Mouse (Mus musculus): ENCODE measurements at regions not wholly inside any gene's neighbourhood (a gene's known extent, or its start where the extent isn't known, plus 50 kb on each side); places are given as distances from the start of the nearest gene placed in this dataset.

DNA sequence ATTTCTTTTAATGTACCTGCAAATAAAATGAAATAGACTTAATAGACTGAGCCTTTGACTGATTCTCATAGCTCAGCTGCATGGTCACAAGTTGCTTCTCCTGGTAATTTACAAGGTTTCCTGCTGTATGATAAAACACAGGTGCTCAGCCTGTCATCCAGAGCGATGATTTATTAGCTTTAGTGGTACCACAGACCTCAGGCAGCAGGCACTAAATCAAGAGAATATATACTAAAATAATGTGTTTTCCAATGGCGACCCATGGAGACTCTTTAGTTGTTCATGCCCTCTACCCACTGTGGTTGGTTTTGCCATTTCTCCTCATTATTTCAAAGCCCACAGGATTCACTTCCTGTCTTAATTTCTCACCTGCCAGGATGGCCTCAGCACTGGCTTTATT lies 207.0 kb downstream of the D3Ertd751e start:
- TF ChIP-seq EP300 (IDR thresholded peaks at IDR 0.05; ENCODE audit: low read depth) (no peak), CTCF (IDR thresholded peaks at IDR 0.05; ENCODE audit: low read depth) (no peak)
- H3K4me3 ChIP-seq (ENCODE audit: insufficient read depth in 1 of 2, low read depth in 2 of 2, low read length in 2 of 2), result no peak overlapping the region
- WGBS (ENCODE audit: insufficient replicate concordance), result 50% methylated on average over 2 of the region's 2 CpGs
- no peaks in the 10 kb centered on the region for H3K9me3 ChIP-seq (ENCODE audit: control insufficient read depth, low read length)
- no peak overlapping the region for H3K4me2 ChIP-seq (ENCODE audit: low read depth)
- H3K36me3 ChIP-seq (replicated peaks; ENCODE audit: control insufficient read depth, insufficient read depth, low read depth), result no peaks in the 10 kb centered on the region
- H3K27ac ChIP-seq, result no peak overlapping the region
- ATAC-seq (ENCODE audit: insufficient read depth), result no peak
- no peaks in the 10 kb centered on the region for H3K27me3 ChIP-seq (ENCODE audit: control insufficient read depth, insufficient read depth, low read length)
- H3K9ac ChIP-seq (replicated peaks), result no peak overlapping the region
- DNase-seq (ENCODE audit: low read depth in 3 of 3, low spot score in 3 of 3), result no peak
- no peaks in the 10 kb centered on the region for H3K4me1 ChIP-seq (replicated peaks; ENCODE audit: control insufficient read depth in 2 of 2, insufficient read depth in 2 of 2, low read length in 1 of 2)

- 35% methylated on average over 3 of the region's 3 CpGs for WGBS (ENCODE audit: insufficient replicate concordance)
- Histone ChIP-seq H3K36me3 (replicated peaks; ENCODE audit: control insufficient read depth, insufficient read depth, low read depth) (no peaks in the 10 kb centered on the region), H3K27me3 (ENCODE audit: control insufficient read depth, insufficient read depth, low read length) (no peaks in the 10 kb centered on the region), H3K9ac (replicated peaks) (no peak overlapping the region), H3K4me2 (ENCODE audit: low read depth) (no peak overlapping the region), H3K27ac (no peak overlapping the region), H3K4me1 (replicated peaks; ENCODE audit: control insufficient read depth in 2 of 2, insufficient read depth in 2 of 2, low read length in 1 of 2) (no peaks in the 10 kb centered on the region), H3K9me3 (ENCODE audit: control insufficient read depth, low read length) (no peaks in the 10 kb centered on the region), H3K4me3 (ENCODE audit: insufficient read depth in 1 of 2, low read depth in 2 of 2, low read length in 2 of 2) (no peak overlapping the region)
- DNase-seq (ENCODE audit: low read depth in 3 of 3, low spot score in 3 of 3), result no peak
- ATAC-seq (ENCODE audit: insufficient read depth), result no peak
- no peak for TF ChIP-seq EP300 (IDR thresholded peaks at IDR 0.05; ENCODE audit: low read depth)
- no peak for TF ChIP-seq CTCF (IDR thresholded peaks at IDR 0.05; ENCODE audit: low read depth)
Observed at GRCm38 (mm10) chr3:41957385-41957784, 215.0 kb downstream of the D3Ertd751e start.

DNA sequence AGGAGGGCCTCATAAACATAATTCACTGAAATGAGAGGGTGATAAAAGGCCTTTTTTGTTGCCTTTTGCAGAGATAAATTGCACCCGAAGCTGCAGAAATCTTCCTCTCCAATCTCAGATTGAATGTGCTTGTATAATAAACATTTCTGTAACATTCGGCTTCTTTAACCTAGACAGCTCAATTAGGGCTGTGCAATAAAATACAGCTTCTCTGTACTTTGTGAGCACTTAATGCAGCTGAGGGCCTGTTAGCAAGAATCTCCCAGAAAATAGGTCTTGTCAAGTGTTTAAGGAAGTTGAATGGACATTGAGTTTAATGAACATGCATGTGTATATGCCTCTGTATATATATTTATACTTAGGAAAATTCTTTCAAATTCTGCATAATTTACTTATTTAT lies 217.8 kb downstream of the D3Ertd751e start:
- ATAC-seq (ENCODE audit: insufficient read depth) (no peak), DNase-seq (ENCODE audit: low read depth in 3 of 3, low spot score in 3 of 3) (no peak)
- H3K27me3 ChIP-seq (ENCODE audit: control insufficient read depth, insufficient read depth, low read length), result no peaks in the 10 kb centered on the region
- no peaks in the 10 kb centered on the region for H3K9me3 ChIP-seq (ENCODE audit: control insufficient read depth, low read length)
- H3K36me3 ChIP-seq (replicated peaks; ENCODE audit: control insufficient read depth, insufficient read depth, low read depth), result no peaks in the 10 kb centered on the region
- H3K4me1 ChIP-seq (replicated peaks; ENCODE audit: control insufficient read depth in 2 of 2, insufficient read depth in 2 of 2, low read length in 1 of 2), result no peaks in the 10 kb centered on the region
- TF ChIP-seq CTCF (IDR thresholded peaks at IDR 0.05; ENCODE audit: low read depth) (no peak), EP300 (IDR thresholded peaks at IDR 0.05; ENCODE audit: low read depth) (no peak)
- no peak overlapping the region for H3K27ac ChIP-seq
- no peak overlapping the region for H3K4me3 ChIP-seq (ENCODE audit: insufficient read depth in 1 of 2, low read depth in 2 of 2, low read length in 2 of 2)
- H3K9ac ChIP-seq (replicated peaks), result no peak overlapping the region
- no peak overlapping the region for H3K4me2 ChIP-seq (ENCODE audit: low read depth)
- WGBS (ENCODE audit: insufficient replicate concordance), result 51% methylated on average over 2 of the region's 2 CpGs

DNA sequence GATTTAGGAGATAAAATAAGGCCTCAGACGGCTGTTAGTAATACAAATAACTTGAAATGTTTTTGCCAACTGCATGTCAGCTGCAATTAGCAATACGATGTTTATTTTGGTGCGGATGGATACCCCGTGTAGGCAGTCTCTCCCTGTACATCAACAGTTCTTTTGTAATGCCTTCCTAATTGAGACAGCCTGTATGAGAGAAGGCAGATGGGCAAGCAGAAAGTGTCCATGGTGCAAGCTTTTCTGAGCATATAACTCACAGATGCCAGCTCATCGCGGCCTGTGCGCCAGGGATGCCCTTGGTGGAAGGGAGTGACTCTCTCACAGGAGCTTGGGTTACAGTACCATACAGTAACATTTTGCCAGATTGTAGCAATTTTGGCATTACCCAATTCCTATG lies 220.5 kb downstream of the D3Ertd751e start:
- Histone ChIP-seq H3K4me2 (ENCODE audit: low read depth) (no peak overlapping the region), H3K9me3 (ENCODE audit: control insufficient read depth, low read length) (no peaks in the 10 kb centered on the region), H3K27ac (no peak overlapping the region), H3K27me3 (ENCODE audit: control insufficient read depth, insufficient read depth, low read length) (no peaks in the 10 kb centered on the region), H3K4me3 (ENCODE audit: insufficient read depth in 1 of 2, low read depth in 2 of 2, low read length in 2 of 2) (no peak overlapping the region), H3K9ac (replicated peaks) (no peak overlapping the region), H3K36me3 (replicated peaks; ENCODE audit: control insufficient read depth, insufficient read depth, low read depth) (no peaks in the 10 kb centered on the region), H3K4me1 (replicated peaks; ENCODE audit: control insufficient read depth in 2 of 2, insufficient read depth in 2 of 2, low read length in 1 of 2) (no peaks in the 10 kb centered on the region)
- TF ChIP-seq EP300 (IDR thresholded peaks at IDR 0.05; ENCODE audit: low read depth), result no peak
- no peak for TF ChIP-seq CTCF (IDR thresholded peaks at IDR 0.05; ENCODE audit: low read depth)
- DNase-seq (ENCODE audit: low read depth in 3 of 3, low spot score in 3 of 3), result no peak
- 68% methylated on average over 7 of the region's 7 CpGs for WGBS (ENCODE audit: insufficient replicate concordance)
- ATAC-seq (ENCODE audit: insufficient read depth), result no peak

DNA sequence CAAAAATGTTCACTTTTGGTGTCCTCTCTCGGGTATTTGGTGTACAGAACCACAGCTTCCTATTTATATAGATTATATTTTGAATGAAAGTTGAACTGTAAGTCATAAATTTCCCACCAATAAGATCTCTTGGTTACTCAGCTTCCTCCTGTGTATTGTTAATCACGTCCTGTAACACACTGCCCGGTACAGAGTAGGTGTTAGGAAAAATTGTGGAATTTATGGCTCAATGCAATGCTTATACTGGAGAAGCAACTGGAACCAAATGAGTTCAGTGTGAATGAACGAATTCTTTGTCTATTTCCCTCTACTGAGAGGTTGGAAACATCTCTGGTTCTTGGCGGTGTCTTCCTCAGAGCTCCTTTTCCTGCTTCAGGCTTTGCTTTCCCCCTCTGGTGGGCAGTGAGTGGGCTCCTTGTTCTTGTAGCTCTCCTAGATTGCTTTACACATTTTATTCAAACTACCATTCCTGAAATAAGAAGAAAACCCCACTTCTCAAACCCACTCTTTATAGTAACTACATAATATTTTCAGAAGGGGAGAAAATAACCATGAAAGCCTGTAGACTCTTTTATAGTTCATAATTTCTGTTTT lies 264.4 kb downstream of the D3Ertd751e start:
- 52% methylated on average over 5 of the region's 5 CpGs for whole genome bisulfite sequencing (ENCODE audit: insufficient replicate concordance)
- DNase-seq (ENCODE audit: low read depth in 3 of 3, low spot score in 3 of 3), result no peak
- TF ChIP-seq EP300 (IDR thresholded peaks at IDR 0.05; ENCODE audit: low read depth) (no peak), CTCF (IDR thresholded peaks at IDR 0.05; ENCODE audit: low read depth) (no peak)

More for the DNA sequence above, 264.4 kb downstream of the D3Ertd751e start:
- Histone ChIP-seq H3K36me3 (replicated peaks; ENCODE audit: control insufficient read depth, insufficient read depth, low read depth) (no peaks in the 10 kb centered on the region), H3K27me3 (ENCODE audit: control insufficient read depth, insufficient read depth, low read length) (no peaks in the 10 kb centered on the region), H3K4me2 (ENCODE audit: low read depth) (no peak overlapping the region), H3K4me1 (replicated peaks; ENCODE audit: control insufficient read depth in 2 of 2, insufficient read depth in 2 of 2, low read length in 1 of 2) (no peaks in the 10 kb centered on the region), H3K9ac (replicated peaks) (no peak overlapping the region), H3K4me3 (ENCODE audit: insufficient read depth in 1 of 2, low read depth in 2 of 2, low read length in 2 of 2) (no peak overlapping the region), H3K9me3 (ENCODE audit: control insufficient read depth, low read length) (no peaks in the 10 kb centered on the region), H3K27ac (no peak overlapping the region)
- no peak for ATAC-seq (ENCODE audit: insufficient read depth)
